Mouse (Mus musculus): ENCODE data around the gene Susd4.

Susd4 gene

GRCm38 (mm10) chr1:182763716-182764461, at the start of gene Susd4:
Gene Susd4 (plus strand): TSS chr1:182763860.
- peak; percentile 74 for DNase-seq (ENCODE audit: low read depth, low spot score)

GRCm38 (mm10) chr1:182714236-182714935, 49.3 kb upstream of the Susd4 start:
- DNase-seq (ENCODE audit: low read depth, low spot score), result no peak

- no peak for DNase-seq (ENCODE audit: low read depth, low spot score)
These were observed 36.1 kb upstream of the Susd4 start for GRCm38 (mm10) chr1:182727541-182727940.

- DNase-seq (ENCODE audit: low read depth, low spot score), result no peak
These were observed 34.7 kb upstream of the Susd4 start for GRCm38 (mm10) chr1:182729002-182729401.

GRCm38 (mm10) chr1:182732695-182733094, 31.0 kb upstream of the Susd4 start:
- DNase-seq (ENCODE audit: low read depth, low spot score), result no peak

- no peak for DNase-seq (ENCODE audit: low read depth, low spot score)
These were observed 27.8 kb upstream of the Susd4 start for GRCm38 (mm10) chr1:182735891-182736290.

- no peak for DNase-seq (ENCODE audit: low read depth, low spot score)
These were observed 16.6 kb upstream of the Susd4 start for GRCm38 (mm10) chr1:182747081-182747480.

- DNase-seq (ENCODE audit: low read depth, low spot score), result no peak
These were observed 15.8 kb upstream of the Susd4 start for GRCm38 (mm10) chr1:182747834-182748233.

GRCm38 (mm10) chr1:182749080-182749479, 14.6 kb upstream of the Susd4 start, which contains the start of gene Ccdc185:
Gene Ccdc185 (minus strand): TSS chr1:182749180.
- no peak for DNase-seq (ENCODE audit: low read depth, low spot score)

- no peak for DNase-seq (ENCODE audit: low read depth, low spot score)
These were observed 12.4 kb upstream of the Susd4 start for GRCm38 (mm10) chr1:182751301-182751700.

GRCm38 (mm10) chr1:182753694-182754093, 10.0 kb upstream of the Susd4 start:
- no peak for DNase-seq (ENCODE audit: low read depth, low spot score)

GRCm38 (mm10) chr1:182754865-182755264, 8.8 kb upstream of the Susd4 start:
- no peak for DNase-seq (ENCODE audit: low read depth, low spot score)

GRCm38 (mm10) chr1:182758783-182759182, 4.9 kb upstream of the Susd4 start:
- DNase-seq (ENCODE audit: low read depth, low spot score), result no peak

- no peak for DNase-seq (ENCODE audit: low read depth, low spot score)
These were observed 407 bp upstream of the Susd4 start for GRCm38 (mm10) chr1:182763191-182763715.

GRCm38 (mm10) chr1:182764541-182765281, 1.1 kb downstream of the Susd4 start:
- DNase-seq (ENCODE audit: low read depth, low spot score), result peak; percentile 6

GRCm38 (mm10) chr1:182775576-182775975, 11.9 kb downstream of the Susd4 start:
- no peak for DNase-seq (ENCODE audit: low read depth, low spot score)

- no peak for DNase-seq (ENCODE audit: low read depth, low spot score)
These were observed 13.2 kb downstream of the Susd4 start for GRCm38 (mm10) chr1:182776749-182777410.

GRCm38 (mm10) chr1:182778225-182778624, 14.6 kb downstream of the Susd4 start:
- DNase-seq (ENCODE audit: low read depth, low spot score), result no peak

GRCm38 (mm10) chr1:182779024-182779520, 15.4 kb downstream of the Susd4 start:
- DNase-seq (ENCODE audit: low read depth, low spot score), result no peak

GRCm38 (mm10) chr1:182783774-182784173, 20.1 kb downstream of the Susd4 start:
- DNase-seq (ENCODE audit: low read depth, low spot score), result no peak

- DNase-seq (ENCODE audit: low read depth, low spot score), result no peak
These were observed 21.1 kb downstream of the Susd4 start for GRCm38 (mm10) chr1:182784784-182785183.
